21 mouse cellular contexts compared by ENCODE assay signal in genomic region chr15:101137455-101137854, GRCm38 (mm10). TPM values are rescaled to one million over a fixed set of nuclear protein-coding genes. Genes with fewer than 3 reads are reported as not detected.
DNase-seq lines count a peak whose midpoint lies in the region; ATAC-seq and TF ChIP-seq lines count a peak whose summit lies in the region.
"Had no signal": no experiment of that assay in that cellular context is flagged by ENCODE, and none has a peak within 500 bp of the region (broad histone marks: within the 10 kb centered on the region; RNA-seq: fewer than 3 reads in every experiment).

No protein-coding gene starts in this region.

- H3K27ac ChIP-seq in lung, embryonic 15.5 days, result no peak overlapping the region
- no peak overlapping the region for H3K27ac ChIP-seq in midbrain, embryonic 11.5 days (ENCODE audit: low read depth, low read length)
- H3K27ac ChIP-seq: embryonic facial prominence, embryonic 12.5 days; forebrain, embryonic 15.5 days; heart, embryonic 15.5 days; hindbrain, embryonic 13.5 days; hindbrain, postnatal 0 days had no signal

- no peaks in the 10 kb centered on the region for H3K9me3 ChIP-seq in lung, embryonic 15.5 days
- H3K9me3 ChIP-seq in E14TG2a.4 (ENCODE audit: low read length), result no peaks in the 10 kb centered on the region
- no peaks in the 10 kb centered on the region for H3K9me3 ChIP-seq in midbrain, embryonic 11.5 days (ENCODE audit: control insufficient read depth, low read length)
- H3K9me3 ChIP-seq: embryonic facial prominence, embryonic 12.5 days; forebrain, embryonic 15.5 days; heart, embryonic 15.5 days; hindbrain, embryonic 13.5 days had no signal

- H3K4me3 ChIP-seq in lung, embryonic 15.5 days, result no peak overlapping the region
- peak overlapping the region; percentile 51 for H3K4me3 ChIP-seq in E14TG2a.4 (replicated peaks; ENCODE audit: low read length)
- H3K4me3 ChIP-seq in midbrain, embryonic 11.5 days (ENCODE audit: low read depth, low read length), result no peak overlapping the region
- H3K4me3 ChIP-seq: embryonic facial prominence, embryonic 12.5 days; forebrain, embryonic 15.5 days; heart, embryonic 15.5 days; hindbrain, embryonic 13.5 days had no signal

- no peak for ATAC-seq in lung, embryonic 15.5 days (ENCODE audit: borderline replicate concordance, extremely low read depth, low FRiP score, low TSS enrichment)
- ATAC-seq in midbrain, embryonic 11.5 days (ENCODE audit: low FRiP score), result no peak
- ATAC-seq: forebrain, embryonic 15.5 days; hindbrain, postnatal 0 days had no signal

- no peak for TF ChIP-seq CTCF in E14TG2a.4 (conservative IDR thresholded peaks at IDR 0.05; ENCODE audit: low read length)

- H3K4me2 ChIP-seq in lung, embryonic 15.5 days, result peak overlapping the region; percentile 36
- no peak overlapping the region for H3K4me2 ChIP-seq in midbrain, embryonic 11.5 days
- H3K4me2 ChIP-seq: embryonic facial prominence, embryonic 12.5 days; forebrain, embryonic 15.5 days; heart, embryonic 11.5 days; heart, embryonic 15.5 days; hindbrain, embryonic 13.5 days had no signal

- H3K4me1 ChIP-seq in lung, embryonic 15.5 days, result peaks cover 52% of the 10 kb centered on the region
- peaks cover 86% of the 10 kb centered on the region for H3K4me1 ChIP-seq in E14TG2a.4 (replicated peaks; ENCODE audit: low read depth, low read length)
- H3K4me1 ChIP-seq in midbrain, embryonic 11.5 days (ENCODE audit: control insufficient read depth, insufficient read depth, low read length), result peaks cover 19% of the 10 kb centered on the region

- H3K27me3 ChIP-seq in lung, embryonic 15.5 days, result no peaks in the 10 kb centered on the region
- H3K27me3 ChIP-seq in E14TG2a.4 (ENCODE audit: insufficient read depth, low read length), result peaks cover 34% of the 10 kb centered on the region
- H3K27me3 ChIP-seq in midbrain, embryonic 11.5 days (ENCODE audit: control insufficient read depth, insufficient read depth, low read length), result peaks cover 2% of the 10 kb centered on the region; the same call in 1 of the 2 replicates
- H3K27me3 ChIP-seq: CH12.LX; embryonic facial prominence, embryonic 12.5 days; forebrain, embryonic 15.5 days had no signal

- DNase-seq in lung, adult 18-20 months, result no peak
- DNase-seq in ES-CJ7 (ENCODE audit: low read depth, low spot score), result peak; percentile 69
- peak; percentile 32 for DNase-seq in lung, postnatal 10 days
- DNase-seq in midbrain, embryonic 11.5 days (ENCODE audit: low spot score, missing footprints), result no peak
- DNase-seq: adrenal gland, postnatal 14 days; cerebellum, adult 11-12 months; cerebellum, adult 9-10 months; cerebellum, postnatal 25 days; heart, adult 18-20 months; heart, postnatal 14 days had no signal

- no peak overlapping the region for H3K9ac ChIP-seq in lung, embryonic 15.5 days
- no peak overlapping the region for H3K9ac ChIP-seq in midbrain, embryonic 11.5 days (ENCODE audit: low read length)
- H3K9ac ChIP-seq: embryonic facial prominence, embryonic 12.5 days; forebrain, embryonic 15.5 days; heart, embryonic 15.5 days; hindbrain, embryonic 13.5 days had no signal

- 74% methylated on average over 11 of the region's 11 CpGs for WGBS in lung, embryonic 15.5 days
- 78% methylated on average over 11 of the region's 11 CpGs for WGBS in midbrain, embryonic 11.5 days

- peaks cover 13% of the 10 kb centered on the region; the same call in 1 of the 2 replicates for H3K36me3 ChIP-seq in lung, embryonic 15.5 days
- no peaks in the 10 kb centered on the region for H3K36me3 ChIP-seq in E14TG2a.4 (ENCODE audit: insufficient read depth, low read length)
- H3K36me3 ChIP-seq in midbrain, embryonic 11.5 days (ENCODE audit: control insufficient read depth, insufficient read depth, low read length), result no peaks in the 10 kb centered on the region
- H3K36me3 ChIP-seq: embryonic facial prominence, embryonic 12.5 days; forebrain, embryonic 15.5 days; heart, embryonic 15.5 days; hindbrain, embryonic 13.5 days had no signal

RNA-seq across cellular contexts. Expression of gene Acvrl1, which starts 9.1 kb away (rescaled TPM):
- polyA plus RNA-seq in lung, embryonic 15.5 days (2015; fragmentation: Nextera tagmentation; extraction: Ambion mirVana), result 68.2 and 72.4 TPM in 2 replicates
- 4.2 and 5.0 TPM in 2 replicates for polyA plus RNA-seq in midbrain, embryonic 11.5 days (2014; fragmentation: Nextera tagmentation; extraction: Ambion mirVana)

RNA-seq across cellular contexts. Expression of gene Ankrd33, which starts 21.9 kb away (rescaled TPM):
- not detected in 2 replicates for polyA plus RNA-seq in lung, embryonic 15.5 days (2015; fragmentation: Nextera tagmentation; extraction: Ambion mirVana)
- not detected in 2 replicates for polyA plus RNA-seq in midbrain, embryonic 11.5 days (2014; fragmentation: Nextera tagmentation; extraction: Ambion mirVana)
- polyA plus RNA-seq: cortical plate, adult 2 months; embryonic facial prominence, embryonic 12.5 days; forebrain, embryonic 11.5 days; forebrain, embryonic 15.5 days; heart, embryonic 11.5 days; heart, embryonic 15.5 days; hindbrain, embryonic 13.5 days; hindbrain, postnatal 0 days had no signal

RNA-seq across cellular contexts. Expression of gene Acvr1b, which starts 36.4 kb away (rescaled TPM):
- 5.9 and 6.0 TPM in 2 replicates for polyA plus RNA-seq in lung, embryonic 15.5 days (2015; fragmentation: Nextera tagmentation; extraction: Ambion mirVana)
- 14.7 and 15.2 TPM in 2 replicates for polyA plus RNA-seq in midbrain, embryonic 11.5 days (2014; fragmentation: Nextera tagmentation; extraction: Ambion mirVana)

RNA-seq across cellular contexts. Expression of gene Fignl2, which starts 59.1 kb away (rescaled TPM):
- 0.19 and 0.24 TPM in 2 replicates for polyA plus RNA-seq in lung, embryonic 15.5 days (2015; fragmentation: Nextera tagmentation; extraction: Ambion mirVana)
- 1.0 and 1.4 TPM in 2 replicates for polyA plus RNA-seq in midbrain, embryonic 11.5 days (2014; fragmentation: Nextera tagmentation; extraction: Ambion mirVana)
- polyA plus RNA-seq: forebrain, embryonic 15.5 days had no signal

Comparison
In these comparisons a context has a peak if more than half of its experiments do, and no peak if none do; other contexts are left out.
1. DNase-seq: peak in ES-CJ7 (single experiment) and lung, postnatal 10 days (single experiment); none in lung, adult 18-20 months (0 of 2) and midbrain, embryonic 11.5 days (single experiment).
2. RNA of gene Acvrl1, which starts 9.1 kb away (polyA plus RNA-seq): 68.2 to 72.4 TPM in lung, embryonic 15.5 days; 4.2 to 5.0 TPM in midbrain, embryonic 11.5 days; every median in the first group is over 10 times any median in the second.